Mouse (Mus musculus) regulatory T cell (primary cell): ENCODE data around the gene Ncapg.
"Not testable (repeated sequence)": the region's sequence is repeated elsewhere in the genome, so short reads cannot be mapped to it uniquely, and the experiment has no call there.

Experiments used
- in situ Hi-C: fragments of 300-600 bp; cut with MboI, MseI; formaldehyde crosslinking; loops from one replicate; pipeline ENCODE4 v1.15.1; 2025; ENCODE audit warnings: high pct_unique_total_duplicates

Gene Ncapg

GRCm38 (mm10) chr5:45669598-45670279, at the start of gene Ncapg:
Ncapg (plus strand) TSS chr5:45669919.
- in situ Hi-C loops = loop anchor here (5.0 to 10.0 kb wide), 2 partner anchors 145 to 177 kb away; partner anchors contain the start of genes Lap3 and Med28

- in situ Hi-C loops = no loop called here
Measured at GRCm38 (mm10) chr5:45621511-45621910, 48.2 kb upstream of the Ncapg start.

- in situ Hi-C loops = no loop called here
Measured at GRCm38 (mm10) chr5:45627771-45628170, 41.9 kb upstream of the Ncapg start.

GRCm38 (mm10) chr5:45629470-45629869, 40.2 kb upstream of the Ncapg start:
- in situ Hi-C loops = no loop called here

- in situ Hi-C loops = no loop called here
Measured at GRCm38 (mm10) chr5:45638378-45638777, 31.3 kb upstream of the Ncapg start.

- in situ Hi-C loops = no loop called here
Measured at GRCm38 (mm10) chr5:45638806-45639714, 30.7 kb upstream of the Ncapg start, which contains the start of gene Fam184b. Fam184b (minus strand) TSS chr5:45639614.

GRCm38 (mm10) chr5:45639715-45640092, 30.0 kb upstream of the Ncapg start:
- in situ Hi-C loops = no loop called here

- in situ Hi-C loops = no loop called here
Measured at GRCm38 (mm10) chr5:45651026-45651703, 18.6 kb upstream of the Ncapg start.

GRCm38 (mm10) chr5:45658406-45658805, 11.3 kb upstream of the Ncapg start:
- in situ Hi-C loops = not testable (repeated sequence)

- in situ Hi-C loops = loop anchor here (5.0 to 10.0 kb wide), 2 partner anchors 144 to 176 kb away; partner anchors contain the start of genes Lap3 and Med28
Measured at GRCm38 (mm10) chr5:45668324-45668723, 1.4 kb upstream of the Ncapg start.

GRCm38 (mm10) chr5:45668831-45669230, 888 bp upstream of the Ncapg start:
- in situ Hi-C loops = loop anchor here (5.0 to 10.0 kb wide), 2 partner anchors 144 to 177 kb away; partner anchors contain the start of genes Lap3 and Med28

GRCm38 (mm10) chr5:45669234-45669597, 503 bp upstream of the Ncapg start:
- in situ Hi-C loops = loop anchor here (5.0 to 10.0 kb wide), 2 partner anchors 144 to 177 kb away; partner anchors contain the start of genes Lap3 and Med28

- in situ Hi-C loops = no loop called here
Measured at GRCm38 (mm10) chr5:45670280-45670670, 556 bp downstream of the Ncapg start.

GRCm38 (mm10) chr5:45670894-45671494, 1.3 kb downstream of the Ncapg start:
- in situ Hi-C loops = no loop called here

- in situ Hi-C loops = no loop called here
Measured at GRCm38 (mm10) chr5:45675032-45675431, 5.3 kb downstream of the Ncapg start.

GRCm38 (mm10) chr5:45677639-45678038, 7.9 kb downstream of the Ncapg start:
- in situ Hi-C loops = no loop called here

- in situ Hi-C loops = no loop called here
Measured at GRCm38 (mm10) chr5:45679955-45680354, 10.2 kb downstream of the Ncapg start.

GRCm38 (mm10) chr5:45683388-45683787, 13.7 kb downstream of the Ncapg start:
- in situ Hi-C loops = no loop called here

- in situ Hi-C loops = loop anchor here (5.0 kb wide), 1 partner anchor 42 kb away; no protein-coding TSS in a partner anchor
Measured at GRCm38 (mm10) chr5:45685243-45685642, 15.5 kb downstream of the Ncapg start.

GRCm38 (mm10) chr5:45686223-45686622, 16.5 kb downstream of the Ncapg start:
- in situ Hi-C loops = loop anchor here (5.0 kb wide), 1 partner anchor 41 kb away; no protein-coding TSS in a partner anchor

GRCm38 (mm10) chr5:45689152-45689551, 19.4 kb downstream of the Ncapg start:
- in situ Hi-C loops = loop anchor here (5.0 kb wide), 1 partner anchor 38 kb away; no protein-coding TSS in a partner anchor
